Mouse (Mus musculus) liver, adult 2 months (tissue): Measurements from ENCODE around the gene Sulf2. TPM values are rescaled to one million over a fixed set of nuclear protein-coding genes. Genes with fewer than 3 reads are reported as not detected.
"Not testable (repeated sequence)": the region's sequence is repeated elsewhere in the genome, so short reads cannot be mapped to it uniquely, and the experiment has no call there.

Source experiments
- DNase-seq: peaks from one replicate; pipeline ENCODE4 v3.0.0-alpha.2; 2011; ENCODE audit warnings: low read depth, low spot score; ENCODE audit errors: extremely low read depth
- H3K27ac ChIP-seq: fragments of 200-500 bp; replicated peaks from 2 replicates; pipeline ENCODE4 v1.5.1; 2012; ENCODE audit warnings: low read depth, mild to moderate bottlenecking, control low read depth, inconsistent platforms, low read length; ENCODE audit not compliant: insufficient read depth
- H3K27me3 ChIP-seq: fragments of 200-500 bp; 2 replicates; pipeline ENCODE4 v1.6.1; 2012; ENCODE audit warnings: mild to moderate bottlenecking, moderate library complexity, low read length, inconsistent platforms; ENCODE audit not compliant: control insufficient read depth, insufficient read depth
- H3K36me3 ChIP-seq: fragments of 200-500 bp; 2 replicates; pipeline ENCODE4 v1.6.1; 2012; ENCODE audit warnings: low read length, inconsistent platforms; ENCODE audit not compliant: control insufficient read depth, insufficient read depth
- H3K4me1 ChIP-seq: fragments of 200-500 bp; 2 replicates; pipeline ENCODE4 v1.6.1; 2011; ENCODE audit warnings: low read length; ENCODE audit not compliant: control insufficient read depth, insufficient read depth
- H3K4me3 ChIP-seq: fragments of 200-500 bp; 2 replicates; pipeline ENCODE4 v1.5.1; 2011; ENCODE audit warnings: low read depth, mild to moderate bottlenecking, control low read depth, low read length, moderate library complexity; ENCODE audit not compliant: insufficient read depth
- H3K79me2 ChIP-seq: fragments of 200-500 bp; 2 replicates; pipeline ENCODE4 v1.6.1; 2012; ENCODE audit warnings: inconsistent platforms, mild to moderate bottlenecking, low read length, moderate library complexity; ENCODE audit not compliant: control insufficient read depth, insufficient read depth
- H3K9ac ChIP-seq: fragments of 200-500 bp; 2 replicates; pipeline ENCODE4 v1.6.1; 2012; ENCODE audit warnings: low read depth, mild to moderate bottlenecking, control low read depth, inconsistent platforms, low read length
- CTCF ChIP-seq: fragments of 200-500 bp; IDR thresholded peaks from 2 replicates; pipeline ENCODE4 v1.5.1; 2011; ENCODE audit warnings: low read depth, low read length, control low read depth
- POLR2A ChIP-seq: fragments of 200-500 bp; IDR thresholded peaks from 2 replicates; pipeline ENCODE4 v1.6.1; 2011; ENCODE audit warnings: low read length, control low read depth; ENCODE audit not compliant: insufficient read depth; ENCODE audit errors: extremely low read depth
- WGBS: fragments of 180-500 bp; shearing (Covaris S2); methylation state at CpG from one replicate; pipeline ENCODE4 v1.1.7; 2018; 5-methylcytosine and 5-hydroxymethylcytosine counted together
- polyA plus RNA-seq: library from polyadenylated mRNA; depleted of rRNA; stranded (reverse); fragments of >200 nt; gene quantifications from 2 replicates; pipeline ENCODE4 v1.2.3, GENCODE M21; 2012
- total RNA-seq: library from RNA; depleted of rRNA; stranded (reverse); fragments of >200 nt; gene quantifications from 2 replicates; pipeline ENCODE4 v1.2.3, GENCODE M21; 2014

Sulf2 gene
- total and polyA plus RNA-seq, 2 experiments = 7.8 to 16.1 TPM

GRCm38 (mm10) chr2:166088991-166089390, 66.5 kb downstream of the Sulf2 start:
- H3K4me1 ChIP-seq = peaks cover 19% of the 10 kb centered on the region
- H3K27me3 ChIP-seq = no peaks in the 10 kb centered on the region
- peak; percentile 59 for DNase-seq
- no peak overlapping the region for H3K9ac ChIP-seq
- 91% methylated on average over 9 of the region's 9 CpGs for WGBS
- no peaks in the 10 kb centered on the region for H3K79me2 ChIP-seq
- no peaks in the 10 kb centered on the region for H3K36me3 ChIP-seq
- H3K27ac ChIP-seq = no peak overlapping the region
- H3K4me3 ChIP-seq = no peak overlapping the region
- TF ChIP-seq POLR2A = no peak
- TF ChIP-seq CTCF = no peak

GRCm38 (mm10) chr2:166086457-166087233, 68.8 kb downstream of the Sulf2 start:
- TF ChIP-seq CTCF (no peak), POLR2A (no peak)
- 91% methylated on average over 29 of the region's 29 CpGs for whole genome bisulfite sequencing
- no peak overlapping the region for H3K27ac ChIP-seq

GRCm38 (mm10) chr2:166085780-166086179, 69.7 kb downstream of the Sulf2 start:
- Histone ChIP-seq H3K9ac (no peak overlapping the region), H3K79me2 (no peaks in the 10 kb centered on the region), H3K36me3 (no peaks in the 10 kb centered on the region), H3K4me1 (peaks cover 4% of the 10 kb centered on the region; the same call in 1 of the 2 replicates), H3K4me3 (no peak overlapping the region), H3K27me3 (no peaks in the 10 kb centered on the region), H3K27ac (no peak overlapping the region)
- no peak for DNase-seq
- WGBS = 93% methylated on average over 10 of the region's 10 CpGs
- no peak for TF ChIP-seq CTCF
- no peak for TF ChIP-seq POLR2A

More at GRCm38 (mm10) chr2:166086457-166087233, 68.8 kb downstream of the Sulf2 start:
- DNase-seq = no peak
- Histone ChIP-seq H3K9ac (no peak overlapping the region), H3K4me1 (peaks cover 9% of the 10 kb centered on the region), H3K79me2 (no peaks in the 10 kb centered on the region), H3K4me3 (no peak overlapping the region), H3K36me3 (no peaks in the 10 kb centered on the region), H3K27me3 (no peaks in the 10 kb centered on the region)

- not testable (repeated sequence) for H3K79me2 ChIP-seq, H3K27ac ChIP-seq, H3K4me3 ChIP-seq, H3K36me3 ChIP-seq, H3K27me3 ChIP-seq, H3K9ac ChIP-seq, DNase-seq, H3K4me1 ChIP-seq
- peak; percentile 68 for TF ChIP-seq CTCF
- 30% methylated on average over 6 of the region's 6 CpGs for WGBS
Observed at GRCm38 (mm10) chr2:166084964-166085363, 70.5 kb downstream of the Sulf2 start.

- Histone ChIP-seq H3K36me3 (no peaks in the 10 kb centered on the region), H3K9ac (no peak overlapping the region), H3K79me2 (no peaks in the 10 kb centered on the region), H3K4me3 (no peak overlapping the region), H3K27ac (no peak overlapping the region), H3K27me3 (no peaks in the 10 kb centered on the region), H3K4me1 (peaks cover 9% of the 10 kb centered on the region)
- WGBS = 87% methylated on average over 7 of the region's 7 CpGs
- TF ChIP-seq CTCF (no peak), POLR2A (no peak)
- DNase-seq = no peak
Observed at GRCm38 (mm10) chr2:166084111-166084510, 71.4 kb downstream of the Sulf2 start.

GRCm38 (mm10) chr2:166083542-166084031, 71.9 kb downstream of the Sulf2 start:
- no peak overlapping the region for H3K27ac ChIP-seq
- peak; percentile 72 for DNase-seq
- TF ChIP-seq CTCF (no peak), POLR2A (no peak)

More at GRCm38 (mm10) chr2:166083542-166084031, 71.9 kb downstream of the Sulf2 start:
- no peaks in the 10 kb centered on the region for H3K36me3 ChIP-seq
- H3K4me1 ChIP-seq = peaks cover 9% of the 10 kb centered on the region
- WGBS = 51% methylated on average over 9 of the region's 9 CpGs
- no peaks in the 10 kb centered on the region for H3K27me3 ChIP-seq
- no peak overlapping the region for H3K4me3 ChIP-seq
- no peaks in the 10 kb centered on the region for H3K79me2 ChIP-seq
- no peak overlapping the region for H3K9ac ChIP-seq
